Mouse (Mus musculus) R1 (cell line): ENCODE measurements around the gene Racgap1.

Experiments used
- DNase-seq: peaks from one replicate; pipeline ENCODE4 v3.0.0-alpha.2; 2018; ENCODE audit warnings: low read depth, low spot score

Racgap1 gene

GRCm38 (mm10) chr15:99664600-99665451, 13.4 kb upstream of the Racgap1 start:
- DNase-seq = peak; percentile 43

- DNase-seq = peak; percentile 63
Observed at GRCm38 (mm10) chr15:99663964-99664599, 12.6 kb upstream of the Racgap1 start.

GRCm38 (mm10) chr15:99662371-99662770, 10.9 kb upstream of the Racgap1 start:
- DNase-seq = peak; percentile 33

GRCm38 (mm10) chr15:99661121-99661830, 9.8 kb upstream of the Racgap1 start:
- DNase-seq = peak; percentile 63

DNA sequence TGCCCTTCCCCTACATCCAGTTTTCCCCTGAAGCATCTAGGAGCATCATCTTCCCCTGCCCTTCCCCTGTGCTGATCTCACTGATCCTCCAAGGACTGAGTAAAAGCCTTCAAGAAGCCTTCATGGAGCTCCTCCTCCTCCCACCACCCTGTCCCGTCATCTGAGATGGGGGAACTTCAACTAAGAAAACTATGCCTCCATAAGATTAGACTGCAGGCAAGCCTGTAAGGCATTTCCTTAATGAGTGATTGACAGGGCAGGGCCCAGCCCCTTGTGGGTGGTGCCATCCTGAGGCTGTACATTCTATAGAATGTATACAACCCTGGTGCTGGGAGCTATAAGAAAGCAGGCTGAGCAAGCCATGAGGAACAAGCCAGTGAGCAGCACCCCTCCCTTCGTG, 7.0 kb upstream of the Racgap1 start:
- DNase-seq = peak; percentile 64

DNA sequence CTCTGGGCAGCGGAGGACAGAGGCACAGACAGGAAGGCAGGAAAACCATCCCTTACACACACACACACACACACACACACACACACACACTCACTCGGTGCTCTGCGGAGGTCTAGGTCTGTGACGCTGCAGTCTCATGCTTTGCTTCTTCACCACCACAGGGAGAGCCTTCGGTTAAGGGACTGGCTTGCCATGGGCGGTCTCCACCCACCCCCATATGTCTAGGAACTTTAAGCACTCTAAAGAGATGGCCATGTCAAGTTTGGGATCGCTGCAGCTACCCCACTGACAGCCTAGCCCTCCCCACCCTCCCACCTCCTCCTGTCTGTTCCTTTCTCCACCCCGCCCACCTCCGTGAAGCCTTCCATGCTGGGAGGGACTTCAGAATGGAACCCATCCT, 4.5 kb upstream of the Racgap1 start:
- DNase-seq = no peak

DNA sequence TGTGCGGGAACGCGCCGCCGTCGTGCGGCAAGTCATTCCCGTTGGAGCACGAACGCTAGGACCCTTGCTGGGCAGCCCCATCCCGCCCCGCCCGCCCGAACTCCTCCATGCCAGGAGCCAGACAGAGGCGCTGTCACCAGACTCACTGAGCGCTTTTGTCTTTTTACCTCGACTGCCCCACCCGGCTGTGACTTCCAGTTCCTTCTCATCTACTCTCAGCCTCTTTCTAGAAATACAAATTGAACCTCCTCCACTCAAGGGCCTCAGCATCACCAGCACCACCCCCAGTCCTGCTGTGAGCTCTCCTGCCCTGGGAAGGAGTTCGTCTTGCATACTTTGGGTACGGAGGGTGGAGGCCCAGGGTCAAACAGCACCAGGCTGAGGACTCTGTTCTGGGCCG, 2.4 kb upstream of the Racgap1 start:
- peak; percentile 70 for DNase-seq

- DNase-seq = peak; percentile 88
Observed at GRCm38 (mm10) chr15:99653291-99653690, 1.8 kb upstream of the Racgap1 start.

DNA sequence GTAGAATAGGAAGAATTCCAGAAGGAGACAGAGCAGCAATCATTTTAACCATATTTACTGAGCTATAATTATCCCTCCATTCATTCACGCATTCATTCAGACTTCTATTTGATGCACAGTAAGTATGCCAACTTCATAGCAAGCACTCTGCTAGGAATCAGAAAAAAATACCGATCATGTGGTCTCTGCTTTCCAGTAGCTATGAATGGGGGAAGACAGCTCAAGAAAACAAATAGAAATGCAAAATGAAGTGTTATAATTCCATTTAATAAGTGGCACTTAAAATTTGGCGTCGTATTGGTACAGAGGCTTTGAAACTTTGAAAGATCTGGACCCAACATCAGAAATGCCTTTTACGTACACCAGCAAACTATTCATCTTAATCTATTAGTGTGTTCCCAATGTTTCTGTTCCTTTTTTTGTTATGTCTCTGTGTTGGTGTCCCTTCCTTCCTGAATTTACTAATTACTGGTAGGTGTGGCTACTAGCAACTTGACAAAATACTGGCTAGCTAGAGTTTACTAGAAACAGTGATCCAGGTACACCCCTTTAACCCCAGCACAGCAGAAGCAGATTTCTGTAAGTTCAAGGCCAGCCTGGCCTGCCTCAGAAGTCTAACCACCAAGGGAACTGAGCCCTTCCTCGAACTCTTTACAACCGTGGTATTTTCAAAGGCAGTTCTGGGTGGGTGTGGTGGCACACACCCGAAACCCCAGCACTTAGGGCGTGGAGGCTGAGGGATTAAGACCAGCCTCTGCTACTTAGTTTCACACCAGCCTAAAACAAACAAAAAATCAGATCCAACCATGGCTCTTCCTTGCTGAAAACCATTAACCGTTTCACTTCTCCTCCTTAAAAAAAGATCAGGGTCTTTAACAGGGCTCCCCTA, 772 bp upstream of the Racgap1 start:
- DNase-seq = peak; percentile 72

DNA sequence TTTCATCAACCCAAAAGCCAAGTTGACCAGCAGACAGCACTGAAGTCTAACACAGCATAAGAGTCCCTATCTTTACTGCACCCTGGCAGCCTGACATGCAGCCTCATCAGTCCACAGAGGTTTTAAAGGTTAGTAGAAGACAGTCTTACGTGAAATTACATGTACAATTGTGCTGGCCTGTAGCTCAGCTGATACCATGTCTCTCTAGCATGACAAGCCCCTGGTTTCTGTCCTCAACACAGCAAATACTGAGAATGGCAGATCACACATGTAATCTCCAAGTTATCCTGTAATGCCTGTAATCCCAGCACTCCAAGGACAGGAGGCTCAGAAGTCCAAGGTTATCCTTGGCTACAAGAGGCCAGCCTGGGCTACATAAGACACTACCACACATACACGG, 1.2 kb downstream of the Racgap1 start:
- DNase-seq = no peak

GRCm38 (mm10) chr15:99649067-99649761, 2.2 kb downstream of the Racgap1 start:
- no peak for DNase-seq

- no peak for DNase-seq
Observed at GRCm38 (mm10) chr15:99648326-99648725, 3.1 kb downstream of the Racgap1 start.

- no peak for DNase-seq
Observed at GRCm38 (mm10) chr15:99644776-99645175, 6.7 kb downstream of the Racgap1 start.

GRCm38 (mm10) chr15:99643832-99644231, 7.6 kb downstream of the Racgap1 start:
- DNase-seq = no peak

DNA sequence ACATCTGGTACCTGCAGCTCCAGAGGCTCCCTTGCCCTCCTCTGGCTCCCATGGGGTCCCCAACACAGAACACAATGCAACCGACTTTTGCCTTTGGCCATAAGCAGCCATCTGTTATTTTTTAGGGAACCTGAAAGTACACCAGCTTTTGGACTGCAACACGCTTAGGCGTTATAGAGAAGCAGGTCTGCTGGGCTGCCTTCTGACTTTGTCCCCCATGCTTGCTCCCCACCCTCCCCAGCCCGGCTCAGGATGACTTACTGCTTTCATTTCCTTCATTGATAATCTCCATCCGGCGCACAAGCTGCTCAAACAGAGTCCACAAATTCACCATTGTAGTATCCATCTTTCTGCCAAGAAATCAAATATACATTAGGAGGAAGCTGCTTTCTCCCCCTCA, 8.8 kb downstream of the Racgap1 start:
- DNase-seq = no peak

DNA sequence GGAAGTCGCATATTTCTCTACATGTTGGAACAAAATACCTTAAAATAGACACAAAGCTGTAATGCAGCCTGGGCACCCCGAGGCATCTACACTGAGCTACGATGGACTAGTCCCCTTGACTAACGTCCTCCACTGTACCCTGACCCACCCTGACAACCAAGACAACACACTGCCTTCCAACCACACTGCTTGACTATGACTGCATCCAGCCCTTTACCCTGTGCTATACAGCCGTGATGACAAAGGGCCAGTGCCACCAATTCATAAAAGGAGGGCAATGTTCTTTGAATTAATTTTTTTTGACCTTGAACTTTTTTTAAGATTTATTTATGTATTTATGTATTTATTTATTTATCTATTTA, 13.4 kb downstream of the Racgap1 start:
- DNase-seq = no peak

- DNase-seq = no peak
Observed at GRCm38 (mm10) chr15:99637405-99638123, 13.9 kb downstream of the Racgap1 start.

- no peak for DNase-seq
Observed at GRCm38 (mm10) chr15:99634702-99635101, 16.8 kb downstream of the Racgap1 start.

DNA sequence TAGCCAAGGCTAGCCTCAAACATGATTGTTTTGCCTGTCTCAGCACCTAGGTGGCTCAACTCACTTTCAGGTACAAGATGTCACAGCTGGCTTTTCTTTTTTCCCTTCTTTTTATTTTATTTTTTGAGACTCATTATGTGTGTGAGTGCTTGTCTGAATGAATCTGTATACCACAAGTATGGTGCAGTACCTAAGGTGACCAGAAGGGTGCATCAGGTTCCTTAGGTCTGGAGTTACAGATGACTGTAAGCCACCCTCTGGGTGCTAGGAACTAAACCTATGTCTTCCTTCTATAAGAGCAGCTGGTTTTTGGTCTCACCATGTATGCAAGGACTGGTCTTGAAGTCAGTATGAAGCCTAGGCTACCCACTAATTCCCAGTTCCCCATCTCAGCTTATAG, 19.8 kb downstream of the Racgap1 start:
- peak; percentile 73 for DNase-seq

DNA sequence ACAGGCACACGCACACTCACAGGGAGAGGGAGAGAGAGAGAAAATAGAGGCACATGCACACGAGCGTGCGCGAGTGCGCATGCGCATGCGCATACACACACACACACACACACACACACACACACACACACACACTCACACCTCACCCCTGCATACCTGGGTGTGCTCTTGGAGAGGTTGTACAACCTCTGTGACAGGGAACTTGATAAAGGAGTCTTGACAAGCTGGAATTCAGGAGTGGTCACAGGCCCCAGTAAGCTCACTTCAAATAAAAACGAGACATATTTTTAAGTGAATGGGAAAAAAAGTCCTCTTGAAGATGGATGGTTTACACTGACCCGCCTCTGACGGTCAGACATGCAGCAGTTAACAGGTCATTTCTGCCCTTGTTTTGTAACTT, 29.4 kb downstream of the Racgap1 start:
- no peak for DNase-seq
